Mouse (Mus musculus) thymus, adult 2 months (tissue): Measurements from ENCODE around the gene Lce3d.

ENCODE experiments used
- CTCF ChIP-seq: fragments of 200-500 bp; IDR thresholded peaks from 2 replicates; pipeline ENCODE4 v1.5.1; 2012; ENCODE audit warnings: mild to moderate bottlenecking, control low read depth, low read length, moderate library complexity, borderline replicate concordance; ENCODE audit not compliant: control insufficient read depth, poor library complexity, insufficient read depth; ENCODE audit errors: extremely low read depth
- POLR2A ChIP-seq: fragments of 200-500 bp; IDR thresholded peaks from 2 replicates; pipeline ENCODE4 v1.6.1; 2012; ENCODE audit warnings: mild to moderate bottlenecking, low read length, control low read depth, moderate library complexity; ENCODE audit not compliant: control insufficient read depth, poor library complexity, insufficient read depth; ENCODE audit errors: extremely low read depth

GRCm38 (mm10) chr3:93002843-93003242 lies 45.7 kb downstream of the Lce3d start:
- TF ChIP-seq CTCF (no peak), POLR2A (no peak)
